Mouse (Mus musculus): ENCODE results near the gene Trim2.

The Trim2 gene

GRCm38 (mm10) chr3:84219166-84219710 lies 87.4 kb downstream of the Trim2 start:
- no peak for DNase-seq

- no peak for DNase-seq
These were observed 88.2 kb downstream of the Trim2 start for GRCm38 (mm10) chr3:84218498-84218897.

- DNase-seq: no peak
These were observed 88.7 kb downstream of the Trim2 start for GRCm38 (mm10) chr3:84217961-84218351.

- DNase-seq: no peak
These were observed 89.3 kb downstream of the Trim2 start for GRCm38 (mm10) chr3:84217118-84217960.

- no peak for DNase-seq
These were observed 90.8 kb downstream of the Trim2 start for GRCm38 (mm10) chr3:84215743-84216360.

- DNase-seq: peak; percentile 94
These were observed 91.4 kb downstream of the Trim2 start for GRCm38 (mm10) chr3:84215253-84215652.

GRCm38 (mm10) chr3:84214501-84214900 lies 92.2 kb downstream of the Trim2 start:
- DNase-seq: peak; percentile 82

- DNase-seq: no peak
These were observed 95.3 kb downstream of the Trim2 start for GRCm38 (mm10) chr3:84211340-84211875.

GRCm38 (mm10) chr3:84208917-84209513 lies 97.7 kb downstream of the Trim2 start:
- no peak for DNase-seq

GRCm38 (mm10) chr3:84208475-84208874 lies 98.2 kb downstream of the Trim2 start:
- no peak for DNase-seq

- no peak for DNase-seq
These were observed 99.3 kb downstream of the Trim2 start for GRCm38 (mm10) chr3:84207366-84207765.

GRCm38 (mm10) chr3:84206106-84206505 lies 100.6 kb downstream of the Trim2 start:
- no peak for DNase-seq

- DNase-seq: no peak
These were observed 101.0 kb downstream of the Trim2 start for GRCm38 (mm10) chr3:84205650-84206049.

- DNase-seq: no peak
These were observed 102.0 kb downstream of the Trim2 start for GRCm38 (mm10) chr3:84204640-84205039.

GRCm38 (mm10) chr3:84200559-84201420 lies 105.9 kb downstream of the Trim2 start:
- peak; percentile 98 for DNase-seq

GRCm38 (mm10) chr3:84199516-84199915 lies 107.2 kb downstream of the Trim2 start:
- no peak for DNase-seq

- DNase-seq: no peak
These were observed 108.4 kb downstream of the Trim2 start for GRCm38 (mm10) chr3:84198229-84198628.

GRCm38 (mm10) chr3:84193881-84194280 lies 112.8 kb downstream of the Trim2 start:
- no peak for DNase-seq

- no peak for DNase-seq
These were observed 115.4 kb downstream of the Trim2 start for GRCm38 (mm10) chr3:84191141-84191881.

- DNase-seq: no peak
These were observed 116.1 kb downstream of the Trim2 start for GRCm38 (mm10) chr3:84190513-84191061.

- no peak for DNase-seq
These were observed 117.0 kb downstream of the Trim2 start for GRCm38 (mm10) chr3:84189629-84190173.

Data from cerebellum, adult 11-12 months (tissue).